Comparison of ENCODE assay signal across 12 mouse cellular contexts in the genomic region with DNA sequence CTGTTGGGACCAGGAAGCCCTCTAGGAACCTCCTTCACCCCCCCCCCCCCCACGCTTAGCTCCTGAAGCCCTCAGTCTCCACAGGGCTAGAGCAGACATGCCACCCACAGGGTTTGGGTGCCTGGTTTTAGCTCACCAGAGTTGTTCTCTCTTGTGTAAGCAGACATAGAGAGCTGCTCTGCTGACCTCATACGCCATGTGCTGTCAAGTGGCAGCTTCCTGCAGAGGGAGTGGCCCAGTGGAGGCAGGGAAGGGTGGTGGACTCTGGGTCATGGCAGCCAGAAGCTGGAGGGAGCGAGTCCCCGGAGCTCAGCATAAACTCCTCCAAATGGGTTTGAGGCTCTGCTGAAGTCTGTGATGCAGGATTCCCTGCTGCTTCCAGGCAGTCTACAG. TPM values are rescaled to one million over a fixed set of nuclear protein-coding genes. Genes with fewer than 3 reads are reported as not detected.
DNase-seq lines count a peak whose midpoint lies in the region; ATAC-seq and TF ChIP-seq lines count a peak whose summit lies in the region.
"Had no signal": no experiment of that assay in that cellular context is flagged by ENCODE, and none has a peak within 500 bp of the region (broad histone marks: within the 10 kb centered on the region; RNA-seq: fewer than 3 reads in every experiment).

No protein-coding gene starts in this region.

- peak; percentile 63 for TF ChIP-seq EP300 in lung, postnatal 0 days (IDR thresholded peaks at IDR 0.05)

- TF ChIP-seq CTCF in lung, postnatal 0 days (IDR thresholded peaks at IDR 0.05) = no peak; the same call in 1 of the 2 replicates

- H3K9ac ChIP-seq in heart, embryonic 11.5 days (ENCODE audit: low read depth, low read length) = no peak overlapping the region
- H3K9ac ChIP-seq in lung, postnatal 0 days (replicated peaks; ENCODE audit: low read depth) = no peak overlapping the region
- H3K9ac ChIP-seq in hindbrain, embryonic 16.5 days (ENCODE audit: low read depth, low read length) = no peak overlapping the region
- H3K9ac ChIP-seq: embryonic facial prominence, embryonic 12.5 days; neural tube, embryonic 15.5 days had no signal

- H3K9me3 ChIP-seq in heart, embryonic 11.5 days (replicated peaks; ENCODE audit: control insufficient read depth, low read length) = no peaks in the 10 kb centered on the region
- no peaks in the 10 kb centered on the region for H3K9me3 ChIP-seq in lung, postnatal 0 days (ENCODE audit: low read length)
- no peaks in the 10 kb centered on the region for H3K9me3 ChIP-seq in hindbrain, embryonic 16.5 days (ENCODE audit: control insufficient read depth, low read length)
- H3K9me3 ChIP-seq: embryonic facial prominence, embryonic 12.5 days; neural tube, embryonic 15.5 days had no signal

- peaks cover 12% of the 10 kb centered on the region; the same call in 1 of the 2 replicates for H3K27me3 ChIP-seq in heart, embryonic 11.5 days (ENCODE audit: control insufficient read depth, insufficient read depth, low read length)
- H3K27me3 ChIP-seq in lung, postnatal 0 days (replicated peaks; ENCODE audit: insufficient read depth, low read length) = no peaks in the 10 kb centered on the region
- no peaks in the 10 kb centered on the region for H3K27me3 ChIP-seq in hindbrain, embryonic 16.5 days (replicated peaks; ENCODE audit: control insufficient read depth, insufficient read depth, low read length)
- H3K27me3 ChIP-seq: neural tube, embryonic 15.5 days had no signal

- 28% methylated on average over 4 of the region's 4 CpGs for WGBS in heart, embryonic 11.5 days (ENCODE audit: insufficient replicate concordance)
- WGBS in lung, postnatal 0 days = 31% methylated on average over 4 of the region's 4 CpGs
- 66% methylated on average over 4 of the region's 4 CpGs for WGBS in hindbrain, embryonic 16.5 days

- H3K36me3 ChIP-seq in heart, embryonic 11.5 days (ENCODE audit: control insufficient read depth, insufficient read depth, low read length) = no peaks in the 10 kb centered on the region
- 0 out of 2 replicates have a peak, but pooled peaks cover 4% of the 10 kb centered on the region for H3K36me3 ChIP-seq in lung, postnatal 0 days (ENCODE audit: insufficient read depth, low read length)
- no peaks in the 10 kb centered on the region for H3K36me3 ChIP-seq in hindbrain, embryonic 16.5 days (ENCODE audit: control insufficient read depth, insufficient read depth, low read length)
- H3K36me3 ChIP-seq: embryonic facial prominence, embryonic 12.5 days; neural tube, embryonic 15.5 days had no signal

- no peak overlapping the region for H3K27ac ChIP-seq in heart, embryonic 11.5 days (ENCODE audit: low read depth, low read length)
- H3K27ac ChIP-seq in lung, postnatal 0 days (ENCODE audit: low read length) = peak overlapping the region; percentile 76
- no peak overlapping the region for H3K27ac ChIP-seq in hindbrain, embryonic 16.5 days (ENCODE audit: low read depth, low read length)
- H3K27ac ChIP-seq: embryonic facial prominence, embryonic 12.5 days; neural tube, embryonic 15.5 days had no signal

- no peak overlapping the region for H3K4me3 ChIP-seq in heart, embryonic 11.5 days (ENCODE audit: low read depth, low read length)
- no peak overlapping the region for H3K4me3 ChIP-seq in lung, postnatal 0 days (ENCODE audit: low read depth, low read length)
- no peak overlapping the region for H3K4me3 ChIP-seq in hindbrain, embryonic 16.5 days (ENCODE audit: low read length)
- H3K4me3 ChIP-seq: embryonic facial prominence, embryonic 12.5 days; neural tube, embryonic 15.5 days had no signal

- peak; percentile 97 for DNase-seq in heart, adult 11 months
- DNase-seq in kidney, postnatal 14 days = peak; percentile 63
- peak; percentile 91 for DNase-seq in lung, postnatal 0 days (ENCODE audit: low spot score)
- DNase-seq in cerebellum, adult 11 months = no peak
- no peak for DNase-seq in embryo, embryonic 10.5 days (ENCODE audit: low spot score)
- DNase-seq: gastrocnemius, postnatal 36 days; thymus, postnatal 14 days had no signal

- peaks cover 9% of the 10 kb centered on the region for H3K4me1 ChIP-seq in heart, embryonic 11.5 days (ENCODE audit: control insufficient read depth, insufficient read depth, low read length)
- H3K4me1 ChIP-seq in lung, postnatal 0 days (ENCODE audit: insufficient read depth, low read depth, low read length) = peaks cover 27% of the 10 kb centered on the region
- no peaks in the 10 kb centered on the region for H3K4me1 ChIP-seq in hindbrain, embryonic 16.5 days (ENCODE audit: control insufficient read depth, insufficient read depth, low read depth, low read length)
- H3K4me1 ChIP-seq: neural tube, embryonic 15.5 days had no signal

- H3K4me2 ChIP-seq in heart, embryonic 11.5 days = no peak overlapping the region
- no peak overlapping the region for H3K4me2 ChIP-seq in lung, postnatal 0 days (replicated peaks; ENCODE audit: low read depth, low read length)
- H3K4me2 ChIP-seq in hindbrain, embryonic 16.5 days (ENCODE audit: low read length) = no peak overlapping the region
- H3K4me2 ChIP-seq: embryonic facial prominence, embryonic 12.5 days; neural tube, embryonic 15.5 days had no signal

- no peak for ATAC-seq in heart, embryonic 11.5 days (replicated peaks; ENCODE audit: insufficient number of reproducible peaks, low FRiP score, low TSS enrichment)
- peak; percentile 40; the same call in 1 of the 2 replicates for ATAC-seq in common myeloid progenitor, adult 5-6 weeks (replicated peaks; ENCODE audit: low read depth, poor library complexity, severe bottlenecking)
- ATAC-seq in lung, postnatal 0 days = peak; percentile 88
- ATAC-seq in hindbrain, embryonic 16.5 days = no peak

RNA-seq across cellular contexts. Expression of a gene that starts 7.7 kb away (rescaled TPM):
- polyA plus RNA-seq in heart, embryonic 11.5 days (2014; fragmentation: Nextera tagmentation; extraction: Ambion mirVana) = 3.2 and 3.9 TPM in 2 replicates
- 97.9 and 117 TPM in 2 replicates for total RNA-seq in common myeloid progenitor, adult 5-6 weeks (2017)
- polyA plus RNA-seq in lung, postnatal 0 days (2015; fragmentation: Nextera tagmentation; extraction: Ambion mirVana) = 36.0 and 36.4 TPM in 2 replicates
- polyA plus RNA-seq in hindbrain, embryonic 16.5 days (2015; fragmentation: Nextera tagmentation; extraction: Ambion mirVana) = 4.2 and 4.8 TPM in 2 replicates

Comparison
In these comparisons a context has a peak if more than half of its experiments do, and no peak if none do; other contexts are left out.
1. DNase-seq: peak in heart, adult 11 months (single experiment), kidney, postnatal 14 days (single experiment) and lung, postnatal 0 days (single experiment); none in cerebellum, adult 11 months (single experiment) and embryo, embryonic 10.5 days (single experiment).
2. ATAC-seq: peak in common myeloid progenitor, adult 5-6 weeks (single experiment) and lung, postnatal 0 days (single experiment); none in heart, embryonic 11.5 days (single experiment) and hindbrain, embryonic 16.5 days (single experiment).